ENCODE assay signal across 23 mouse cellular contexts in the genomic region with DNA sequence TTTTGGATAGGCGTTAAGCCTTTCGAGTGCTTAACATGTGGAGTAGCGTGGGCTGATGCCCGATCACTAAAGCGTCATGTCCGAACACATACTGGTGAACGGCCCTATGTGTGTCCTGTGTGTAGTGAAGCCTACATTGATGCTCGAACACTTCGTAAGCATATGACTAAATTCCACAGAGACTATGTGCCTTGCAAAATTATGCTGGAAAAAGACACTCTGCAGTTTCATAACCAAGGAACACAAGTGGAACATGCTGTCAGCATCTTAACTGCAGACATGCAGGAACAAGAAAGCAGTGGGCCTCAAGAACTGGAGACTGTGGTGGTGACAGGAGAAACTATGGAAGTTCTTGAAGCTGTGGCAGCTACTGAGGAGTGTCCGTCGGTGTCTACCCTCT. TPM values are rescaled to one million over a fixed set of nuclear protein-coding genes. Genes with fewer than 3 reads are reported as not detected.
DNase-seq lines count a peak whose midpoint lies in the region; ATAC-seq and TF ChIP-seq lines count a peak whose summit lies in the region.
"Had no signal": no experiment of that assay in that cellular context is flagged by ENCODE, and none has a peak within 500 bp of the region (broad histone marks: within the 10 kb centered on the region; RNA-seq: fewer than 3 reads in every experiment).

No protein-coding gene starts in this region.

- no peak for TF ChIP-seq CTCF in left cerebral cortex, adult 2 months (IDR thresholded peaks at IDR 0.05)

- peak overlapping the region; percentile 24; the same call in 1 of the 2 replicates for H3K27ac ChIP-seq in left cerebral cortex, adult 2 months
- H3K27ac ChIP-seq: embryonic facial prominence, embryonic 12.5 days; embryonic facial prominence, embryonic 15.5 days; heart, embryonic 13.5 days; hindbrain, embryonic 14.5 days; hindbrain, postnatal 0 days had no signal

- peak; percentile 79 for ATAC-seq in frontal cortex, adult (ENCODE audit: low TSS enrichment)
- ATAC-seq: activated CD4-positive, CD25-positive, alpha-beta regulatory T cell, adult 4 months; forebrain, embryonic 14.5 days; forebrain, postnatal 0 days; hindbrain, postnatal 0 days had no signal

- intact Hi-C loops in left cerebral cortex, adult 2 months (cut with DNase I) = no loop called here
- intact Hi-C loops in left cerebral cortex, postnatal 10 days (cut with DNase I) = no loop called here

- no peak overlapping the region for H3K4me3 ChIP-seq in left cerebral cortex, adult 2 months
- H3K4me3 ChIP-seq: embryonic facial prominence, embryonic 12.5 days; embryonic facial prominence, embryonic 15.5 days; heart, embryonic 13.5 days had no signal

- no peak for DNase-seq in frontal cortex, postnatal 10 days (ENCODE audit: low spot score in 2 of 2)
- no peak for DNase-seq in left cerebral cortex, adult 2 months (ENCODE audit: extremely low spot score in 1 of 2, low spot score in 2 of 2)
- no peak for DNase-seq in left cerebral cortex, postnatal 10 days (ENCODE audit: extremely low spot score in 1 of 2, low spot score in 2 of 2)
- DNase-seq in right cerebral cortex, adult 18-20 months = peak; percentile 8
- DNase-seq in right cerebral cortex, postnatal 4 days = no peak
- DNase-seq in lung, postnatal 4 days = no peak
- DNase-seq: adrenal gland, adult 8-10 months; adrenal gland, postnatal 25 days; cerebellum, adult 18-20 months; cerebellum, adult 9-10 months; cerebellum, postnatal 14 days; forebrain, postnatal 0 days; gastrocnemius, postnatal 25 days; heart, postnatal 14 days; heart, postnatal 4 days had no signal

RNA-seq across cellular contexts. Expression of a gene that starts 22.7 kb away (rescaled TPM):
- total RNA-seq in left cerebral cortex, adult 2 months (2021) = 100 to 1,000 TPM; 164 to 167 TPM
- 100 to 1,000 TPM; 140 to 144 TPM for total RNA-seq in left cerebral cortex, postnatal 10 days (2021)

RNA-seq across cellular contexts. Expression of a gene that starts 30.8 kb away (rescaled TPM):
- total RNA-seq in left cerebral cortex, adult 2 months (2021) = 10 to 100 TPM in 1 of 2 experiments, 1 to 10 TPM in 1; 9.6 to 10.2 TPM
- total RNA-seq in left cerebral cortex, postnatal 10 days (2021) = 1 to 10 TPM; 8.4 TPM

RNA-seq across cellular contexts. Expression of a gene that starts 33.1 kb away (rescaled TPM):
- 10 to 100 TPM; 50.3 to 54.9 TPM for total RNA-seq in left cerebral cortex, adult 2 months (2021)
- total RNA-seq in left cerebral cortex, postnatal 10 days (2021) = 10 to 100 TPM; 30.5 to 31.6 TPM

RNA-seq across cellular contexts. Expression of a gene that starts 40.7 kb away (rescaled TPM):
- total RNA-seq in left cerebral cortex, adult 2 months (2021) = 100 to 1,000 TPM; 376 to 411 TPM
- 100 to 1,000 TPM; 397 to 401 TPM for total RNA-seq in left cerebral cortex, postnatal 10 days (2021)

RNA-seq across cellular contexts. Expression of a gene that starts 41.3 kb away (rescaled TPM):
- total RNA-seq in left cerebral cortex, adult 2 months (2021) = 10 to 100 TPM; 41.7 to 44.4 TPM
- total RNA-seq in left cerebral cortex, postnatal 10 days (2021) = 10 to 100 TPM; 42.7 to 46.2 TPM
